Mouse (Mus musculus) left cerebral cortex, adult 9 months (tissue): ENCODE measurements around the gene 4833439L19Rik.

Experiments used
- DNase-seq, 2 experiments: peaks; one replicate each; pipeline ENCODE4 v3.0.0; 2022; ENCODE audit warnings: low spot score in 2 of 2

4833439L19Rik gene

DNA sequence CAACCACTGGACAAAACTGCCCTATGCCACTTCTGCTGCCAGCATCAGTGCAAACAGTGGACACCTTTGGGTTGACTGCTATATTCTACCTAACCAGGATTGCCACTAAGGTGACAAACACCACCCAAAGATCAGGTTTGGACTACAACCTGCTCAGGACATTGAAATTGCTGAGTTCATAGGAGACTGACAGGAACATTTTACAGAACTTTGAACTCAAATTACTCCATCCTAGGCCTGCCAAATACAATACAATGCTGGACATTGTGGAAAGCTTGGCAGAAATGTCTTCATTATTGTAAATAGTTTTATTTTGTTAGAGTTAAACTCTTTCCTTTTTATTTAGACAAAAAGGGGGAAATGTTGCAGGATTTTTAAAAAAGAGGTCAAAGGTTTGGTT is 44.1 kb downstream of the 4833439L19Rik start:
- DNase-seq, result no peak

- DNase-seq, result no peak
Observed at GRCm38 (mm10) chr13:54520221-54520620, 45.0 kb downstream of the 4833439L19Rik start.

GRCm38 (mm10) chr13:54505920-54506319 is 59.3 kb downstream of the 4833439L19Rik start:
- DNase-seq, result peak in 1 of 2 experiments; percentile 20

DNA sequence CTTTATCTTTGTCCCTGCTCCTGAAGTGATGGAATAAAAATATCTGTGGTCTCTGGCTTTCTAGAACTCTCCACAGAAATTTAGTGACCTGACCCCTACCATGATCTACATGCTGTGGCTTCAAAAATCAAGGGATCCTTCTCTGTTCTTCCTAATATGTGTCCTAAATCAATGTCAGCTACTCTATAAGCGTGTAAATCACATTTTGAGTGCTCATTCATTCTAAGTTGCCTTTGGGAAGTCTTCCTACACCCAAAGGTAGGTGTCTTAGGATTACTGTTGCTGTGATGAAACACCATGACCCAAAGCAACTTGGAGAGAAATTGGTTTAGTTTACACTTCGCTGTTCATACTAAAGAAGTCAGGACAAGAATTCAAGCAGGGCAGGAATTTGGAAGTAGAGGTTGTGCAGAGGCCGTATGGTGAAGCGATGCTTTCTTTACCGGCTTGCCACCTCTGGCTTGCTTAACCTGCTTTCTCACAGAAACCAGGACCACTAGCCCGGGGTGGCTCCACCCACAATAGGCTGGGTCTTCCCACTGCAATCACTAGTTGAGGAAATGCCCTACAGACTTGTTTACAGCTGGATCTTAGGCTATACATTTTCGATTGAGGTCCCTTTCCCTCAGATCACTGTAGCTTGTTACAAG is 60.5 kb downstream of the 4833439L19Rik start:
- DNase-seq, result no peak

DNA sequence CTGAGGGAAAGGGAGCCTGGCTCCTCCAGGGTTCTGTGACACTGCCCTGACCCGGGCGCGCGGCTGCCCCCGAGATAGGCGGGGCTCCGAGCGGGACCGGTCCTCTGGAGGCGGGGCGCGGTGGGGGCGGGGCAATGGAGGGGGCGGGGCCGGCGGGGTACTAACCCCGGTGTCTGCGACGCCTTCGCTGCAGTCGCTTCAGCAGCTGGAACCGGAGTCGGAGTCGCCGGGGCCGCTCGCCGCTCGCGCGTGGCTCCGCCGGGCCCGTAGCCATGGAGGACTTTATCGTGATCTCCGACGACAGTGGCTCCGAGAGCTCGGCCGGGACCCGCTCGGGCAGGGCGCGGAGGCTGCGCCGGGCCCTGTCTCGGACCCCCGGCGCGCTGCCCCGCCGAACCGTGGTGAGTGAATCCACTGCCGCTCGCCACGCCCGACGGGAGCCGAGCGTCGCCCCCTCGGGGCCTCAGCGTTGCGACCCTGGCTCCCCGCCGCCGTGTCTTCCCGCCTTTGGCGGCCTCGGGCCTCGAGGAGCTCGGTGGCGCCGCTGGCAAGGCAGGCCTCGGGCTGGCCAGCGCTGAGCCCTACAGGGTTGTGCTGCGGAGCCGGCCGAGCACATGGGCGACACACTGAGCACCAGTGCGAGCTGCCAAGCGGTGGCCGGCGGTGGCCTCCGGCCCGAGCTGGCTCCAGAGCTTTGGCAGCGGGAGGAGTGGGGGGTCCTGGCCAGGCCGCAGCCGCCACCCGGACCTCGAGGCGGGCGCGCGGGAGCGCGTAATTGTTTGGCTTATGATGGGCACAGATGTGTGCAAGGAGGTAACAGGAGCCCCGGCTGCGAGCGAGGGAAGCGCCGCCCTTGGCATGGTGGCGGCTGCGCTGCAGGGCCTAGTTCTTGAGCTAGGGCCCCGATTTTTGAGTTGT is 61.4 kb downstream of the 4833439L19Rik start, which contains the start of gene Simc1:
Gene Simc1, plus strand, starts transcription at position 176 of the 918 bp plus-strand sequence.
- DNase-seq, result peak in 1 of 2 experiments; percentile 50

DNA sequence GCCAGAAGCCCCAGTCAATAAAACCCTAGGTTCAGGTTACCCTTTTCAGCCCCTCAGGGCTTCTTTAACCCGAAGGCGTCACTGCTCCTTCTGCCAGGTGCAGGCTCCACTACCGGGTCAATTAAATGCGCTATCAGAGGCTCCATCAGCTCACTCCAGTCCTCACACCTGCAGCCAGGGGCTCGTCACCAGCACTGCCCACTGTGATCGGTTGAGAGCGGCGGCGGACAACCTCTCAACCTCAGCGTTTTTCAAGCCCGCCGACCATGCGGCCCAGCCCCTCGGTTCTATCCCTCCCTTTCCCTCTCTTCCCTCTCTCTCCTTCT is 62.0 kb downstream of the 4833439L19Rik start:
- DNase-seq, result no peak

GRCm38 (mm10) chr13:54501957-54502690 is 63.1 kb downstream of the 4833439L19Rik start:
- DNase-seq, result no peak

DNA sequence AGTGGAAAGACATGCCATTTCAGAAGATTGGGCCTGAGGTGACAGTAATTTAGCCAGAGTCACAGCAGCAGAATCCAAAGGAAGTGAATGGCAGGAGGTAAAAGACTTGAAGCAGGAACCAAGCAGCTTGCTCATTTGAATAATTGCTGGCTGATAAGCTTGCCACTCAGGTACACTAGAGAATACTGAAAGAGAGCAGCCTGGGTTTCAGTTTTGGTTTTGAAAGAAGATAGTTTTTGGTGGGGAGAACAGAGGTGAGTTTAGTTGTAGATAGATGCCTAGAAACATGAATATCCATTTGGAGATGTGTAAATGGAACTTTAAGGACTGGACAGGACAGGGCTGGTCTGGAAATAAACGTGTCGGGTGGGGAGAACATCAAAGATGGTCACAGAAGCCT is 63.9 kb downstream of the 4833439L19Rik start:
- no peak for DNase-seq
